Mouse (Mus musculus): ENCODE results near the gene Rassf8.
A peak's percentile ranks its signal among the peaks of the same experiment; 100 is the strongest.

Rassf8 gene

DNA sequence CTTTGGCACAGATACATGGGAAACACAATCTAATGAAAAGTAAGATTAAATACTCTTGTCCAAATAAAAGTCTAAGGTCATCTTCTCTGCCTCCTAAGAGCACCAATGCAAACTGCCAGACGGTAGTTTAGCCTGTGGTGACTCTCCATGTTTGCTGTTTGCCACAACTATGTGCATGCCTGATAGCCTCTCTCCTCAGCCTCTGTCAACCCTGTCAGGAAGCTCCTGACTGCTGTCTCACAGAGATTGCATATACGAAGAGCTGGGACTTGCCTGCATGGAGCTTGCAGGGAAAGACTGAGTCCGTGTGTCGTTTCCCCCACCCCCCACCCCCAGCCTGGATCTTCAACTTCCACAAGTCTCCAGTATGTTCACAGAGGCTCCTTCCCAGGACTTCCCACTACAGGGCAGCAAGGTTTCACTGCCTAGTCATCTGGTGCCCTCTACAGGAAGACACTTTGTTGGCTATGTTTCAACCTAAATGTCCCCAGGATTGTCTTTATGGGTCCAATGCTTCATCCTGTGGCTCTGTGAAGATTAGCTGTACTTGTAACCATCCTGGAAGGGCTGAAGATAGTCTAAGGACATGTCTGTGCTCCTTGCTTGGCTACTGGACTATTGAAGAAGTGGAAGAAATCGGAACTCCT lies 77.2 kb downstream of the Rassf8 start:
- peak in 1 of 2 experiments; percentile 54 for DNase-seq

DNA sequence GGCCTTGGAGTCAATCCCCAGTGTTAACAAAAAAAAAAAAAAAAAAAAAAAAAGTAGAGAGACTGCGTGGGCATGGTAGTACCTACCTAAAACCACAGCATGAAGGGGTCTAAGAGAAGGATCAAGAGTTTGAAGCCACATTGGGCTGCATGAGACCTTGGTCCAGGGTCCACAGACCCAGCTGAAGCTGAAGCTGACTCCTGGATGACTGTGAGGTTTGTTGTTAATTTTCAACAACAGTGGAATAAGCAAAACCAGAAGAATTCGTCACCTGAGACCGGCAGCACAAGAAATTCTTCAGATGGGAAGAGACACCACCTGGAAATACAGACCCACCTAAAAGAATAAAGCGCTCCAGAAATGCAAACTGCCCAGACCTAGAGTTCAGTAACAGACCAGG lies 79.8 kb downstream of the Rassf8 start:
- DNase-seq, result no peak

GRCm38 (mm10) chr6:145829062-145829835 lies 82.7 kb downstream of the Rassf8 start:
- DNase-seq, result no peak

GRCm38 (mm10) chr6:145830117-145830516 lies 83.6 kb downstream of the Rassf8 start:
- peak; percentile 78 to 81 for DNase-seq

GRCm38 (mm10) chr6:145830617-145831016 lies 84.1 kb downstream of the Rassf8 start:
- no peak for DNase-seq

DNA sequence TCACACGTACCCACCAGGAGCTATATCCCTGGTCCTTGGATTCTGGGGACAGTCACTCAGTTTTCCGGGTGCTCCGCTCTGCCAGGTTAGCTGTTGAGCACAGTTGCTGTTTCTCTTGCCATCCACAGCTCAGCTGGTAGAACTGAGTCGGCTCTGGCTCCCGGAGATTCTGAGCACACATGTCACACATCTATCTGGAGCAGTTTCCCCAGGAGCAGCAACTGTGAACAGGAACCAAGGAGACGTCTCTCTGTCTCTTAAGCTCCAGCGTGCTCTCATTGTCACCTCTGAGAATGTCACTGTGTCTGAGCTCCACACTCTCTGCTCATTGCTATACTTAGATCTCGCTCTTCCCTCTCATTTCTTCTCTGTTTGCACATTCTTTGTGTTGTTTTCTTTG lies 86.4 kb downstream of the Rassf8 start:
- DNase-seq, result no peak

DNA sequence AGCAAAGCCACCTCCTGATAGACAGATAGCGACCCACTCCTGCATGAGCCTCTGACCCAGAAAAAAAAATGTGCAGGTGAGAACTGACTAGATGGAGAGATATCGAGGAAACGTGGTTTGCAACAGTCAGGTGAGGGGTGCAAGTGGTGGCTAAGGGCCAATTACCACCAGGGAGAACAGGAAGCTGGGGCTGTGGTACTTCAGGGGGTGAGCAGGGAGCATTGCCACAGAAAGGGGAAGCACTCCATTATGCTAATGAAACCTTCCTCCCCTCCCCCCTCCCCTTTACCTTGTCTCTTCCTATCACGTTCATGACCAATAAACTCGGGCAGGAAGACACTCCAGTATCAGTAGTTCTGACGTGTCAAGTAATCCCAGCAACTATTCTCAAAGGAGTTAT lies 88.8 kb downstream of the Rassf8 start:
- no peak for DNase-seq

GRCm38 (mm10) chr6:145845611-145846010 lies 99.1 kb downstream of the Rassf8 start:
- DNase-seq, result no peak

DNA sequence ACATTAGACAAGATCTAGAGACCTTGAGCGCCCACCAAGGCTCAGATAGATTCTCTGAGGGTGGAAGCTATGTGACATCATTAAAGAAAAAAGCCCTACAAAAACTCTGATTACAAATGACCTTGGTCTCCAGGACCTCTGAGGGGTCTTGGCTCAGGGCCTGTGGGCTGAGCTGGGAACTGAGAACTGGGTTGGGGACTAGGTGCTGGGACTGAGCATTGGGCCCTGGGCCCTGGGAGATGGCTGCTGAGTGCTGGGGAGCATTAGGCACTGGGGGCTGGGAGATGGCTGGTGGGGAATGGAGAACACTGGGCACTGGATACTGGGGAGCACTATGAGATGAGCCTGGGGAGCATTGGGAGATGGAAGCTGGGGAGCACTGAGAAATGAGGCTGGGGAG lies 99.5 kb downstream of the Rassf8 start:
- DNase-seq, result no peak

DNA sequence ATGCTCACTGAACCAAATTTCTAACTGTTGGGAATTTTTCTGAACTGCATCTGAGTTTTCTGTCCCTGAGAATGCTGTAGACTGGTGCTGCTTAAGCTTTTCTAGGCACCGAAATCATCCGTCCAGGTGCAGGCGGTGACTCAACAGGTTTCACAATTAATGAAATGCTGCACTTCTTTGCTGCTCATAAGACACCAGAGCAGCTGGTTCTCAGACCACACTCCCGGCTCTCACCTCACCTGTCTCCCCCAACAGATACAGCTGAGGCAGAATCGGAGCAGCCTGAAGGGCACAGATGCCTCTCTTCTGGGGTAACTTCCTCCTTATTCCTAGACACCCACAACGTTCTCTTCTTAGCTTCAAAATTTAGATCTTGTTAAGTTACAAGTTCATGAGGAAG lies 100.4 kb downstream of the Rassf8 start:
- no peak for DNase-seq

GRCm38 (mm10) chr6:145847661-145848060 lies 101.1 kb downstream of the Rassf8 start:
- no peak for DNase-seq

DNA sequence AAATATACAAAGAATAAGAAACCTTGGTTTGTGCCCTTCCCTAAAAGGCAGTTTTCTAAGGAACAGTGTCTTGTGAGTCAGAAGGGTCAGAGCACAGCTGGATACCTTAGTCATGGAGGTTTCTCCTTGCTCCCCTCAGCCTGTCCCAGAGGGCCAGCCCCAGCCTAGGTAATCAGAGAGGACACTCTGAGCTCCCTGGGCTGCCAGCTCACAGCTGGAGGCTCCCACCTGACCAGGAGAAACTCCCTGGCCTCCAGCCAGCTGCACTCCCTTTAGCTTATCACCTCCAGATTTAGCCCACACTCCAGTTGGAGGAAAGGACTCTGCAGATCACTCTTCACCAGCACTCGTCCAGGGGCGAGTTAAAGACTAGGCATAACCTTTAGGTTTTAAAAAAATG lies 104.2 kb downstream of the Rassf8 start:
- DNase-seq, result peak; percentile 62 to 73

GRCm38 (mm10) chr6:145851956-145852355 lies 105.4 kb downstream of the Rassf8 start:
- DNase-seq, result no peak

DNA sequence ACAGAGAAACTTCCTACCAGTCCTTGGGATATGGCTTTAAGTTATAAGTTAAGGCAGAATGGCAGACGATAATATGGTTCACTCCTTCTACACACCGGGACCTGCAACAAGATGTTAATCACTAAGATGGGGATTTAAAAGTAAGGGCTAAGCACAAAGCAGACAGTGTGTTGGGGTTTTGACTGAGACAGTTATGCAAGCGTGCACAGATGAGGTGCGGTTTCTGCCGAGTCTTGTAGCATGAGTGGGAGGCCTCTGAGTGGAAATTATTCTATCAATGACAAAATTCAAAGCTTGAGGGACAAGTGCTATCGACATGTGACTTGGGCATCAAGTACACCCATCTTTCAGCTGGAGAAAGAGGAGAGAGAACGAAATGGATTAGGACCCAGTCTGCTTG lies 106.2 kb downstream of the Rassf8 start:
- DNase-seq, result no peak

DNA sequence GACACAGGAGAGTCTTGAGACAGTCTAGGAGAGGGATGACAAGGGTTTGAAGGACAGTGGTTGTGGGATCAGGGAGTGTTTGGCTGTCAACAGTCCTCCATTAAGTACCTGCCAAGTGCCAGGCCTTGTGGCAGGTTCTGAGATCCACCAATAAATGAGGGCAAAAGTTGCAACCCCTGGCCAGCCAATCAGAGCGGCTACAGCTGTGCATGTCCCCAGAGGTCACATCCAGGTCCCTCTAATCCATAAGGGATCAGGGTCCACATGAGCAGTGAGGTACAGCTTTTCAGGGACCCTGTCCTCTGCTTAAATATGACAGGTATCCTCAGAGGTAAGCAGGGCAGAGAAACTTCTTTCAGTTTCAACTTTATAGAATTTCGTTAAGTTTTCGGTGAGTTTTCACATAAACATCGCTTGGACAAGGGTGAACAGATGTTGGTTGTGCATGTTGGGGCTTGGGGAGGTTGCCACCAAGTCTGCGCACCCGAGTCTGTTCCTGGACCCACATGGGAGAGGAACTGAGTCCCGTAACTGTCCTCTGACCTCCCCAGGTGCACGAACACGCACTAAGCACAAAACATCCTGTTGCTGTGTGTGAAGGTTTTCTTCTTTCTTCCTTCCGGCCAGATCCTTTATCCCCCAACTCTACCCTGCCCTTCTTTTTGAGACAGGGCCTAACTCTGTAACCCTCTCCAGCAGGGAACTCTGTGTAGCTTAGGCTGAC lies 107.0 kb downstream of the Rassf8 start:
- DNase-seq, result no peak

- DNase-seq, result peak in 1 of 2 experiments; percentile 25
These were observed 108.2 kb downstream of the Rassf8 start for GRCm38 (mm10) chr6:145854756-145855155.

- DNase-seq, result peak; percentile 98 to 99
These were observed 109.4 kb downstream of the Rassf8 start for GRCm38 (mm10) chr6:145855720-145856551.

DNA sequence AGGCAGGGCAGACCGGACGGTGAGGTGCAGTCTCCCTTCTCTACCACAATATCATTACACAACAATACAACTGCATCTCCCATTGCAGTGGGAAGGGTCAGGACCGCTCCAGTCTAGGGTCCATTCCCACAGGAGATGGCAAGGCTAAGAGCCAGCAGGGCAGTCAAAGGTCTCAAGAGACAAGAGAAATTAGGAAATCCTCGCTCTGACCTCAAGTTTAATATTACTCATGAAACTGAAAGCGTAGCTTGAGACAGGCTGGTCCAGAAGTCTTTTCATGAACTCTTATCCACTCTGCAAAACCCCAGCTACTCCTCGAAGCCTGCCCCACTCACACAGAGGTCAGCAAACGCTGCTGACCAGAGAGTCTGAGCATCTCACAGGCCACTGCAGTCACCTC lies 110.9 kb downstream of the Rassf8 start:
- DNase-seq, result no peak

GRCm38 (mm10) chr6:145858414-145858813 lies 111.9 kb downstream of the Rassf8 start:
- no peak for DNase-seq

- DNase-seq, result no peak
These were observed 113.8 kb downstream of the Rassf8 start for GRCm38 (mm10) chr6:145860350-145860749.

DNA sequence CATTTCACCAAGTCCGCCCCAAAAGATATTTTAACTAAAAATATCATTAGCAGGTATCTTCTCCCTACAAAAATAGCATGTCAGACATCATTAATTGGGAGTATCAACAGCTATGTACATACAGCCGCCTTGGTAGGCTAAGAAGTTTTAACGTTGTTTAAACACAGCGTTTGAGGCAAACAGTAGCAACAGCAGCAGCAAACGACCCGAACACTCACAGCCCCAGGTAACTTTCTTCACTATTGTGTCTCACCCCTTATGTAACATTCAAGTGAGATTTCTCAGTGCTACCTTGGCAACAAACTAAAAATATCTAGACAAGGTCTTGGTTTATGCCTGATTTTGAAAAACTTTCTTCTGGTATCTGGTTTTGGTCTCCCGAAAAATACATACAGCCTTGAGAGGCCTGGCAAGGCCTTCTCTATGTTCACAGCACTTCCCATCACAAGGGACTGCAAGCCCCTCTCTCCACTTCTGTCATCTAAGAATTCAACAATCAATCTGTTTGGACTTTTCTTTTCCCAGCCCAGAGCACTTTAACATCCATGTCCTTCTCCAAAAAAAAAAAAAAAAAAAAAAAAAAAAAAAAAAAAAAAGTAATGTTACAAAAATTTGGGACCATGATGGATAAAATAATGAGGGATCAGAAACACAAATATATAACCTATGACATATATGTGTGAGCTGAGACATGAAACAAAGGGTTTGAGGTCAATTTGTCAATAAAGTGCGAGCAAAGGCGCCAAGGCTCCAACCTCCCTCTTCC lies 115.1 kb downstream of the Rassf8 start:
- no peak for DNase-seq

GRCm38 (mm10) chr6:145862321-145862720 lies 115.8 kb downstream of the Rassf8 start:
- no peak for DNase-seq

Data from cerebellum, postnatal 36 days (tissue).